Comparison of ENCODE assay signal across 18 mouse cellular contexts in genomic region chr8:108220511-108220910, GRCm38 (mm10).
"Had no signal": no experiment of that assay in that cellular context is flagged by ENCODE, and none has a peak within 500 bp of the region (broad histone marks: within the 10 kb centered on the region; RNA-seq: fewer than 3 reads in every experiment).

No protein-coding gene starts in this region.

- H3K4me3 ChIP-seq: layer of hippocampus, adult 2 months; left cerebral cortex, adult 2 months; liver, embryonic 13.5 days had no signal

- DNase-seq: kidney, postnatal 25 days; layer of hippocampus, adult 9-11 months; liver, embryonic 13.5 days; lung, adult 2 months; lung, postnatal 14 days; lung, postnatal 4 days; midbrain, embryonic 14.5 days; right cerebral cortex, adult 18-20 months; right cerebral cortex, postnatal 14 days; right cerebral cortex, postnatal 4 days; thymus, adult 2 months; thymus, postnatal 14 days; thymus, postnatal 4 days had no signal

- H3K4me2 ChIP-seq: liver, embryonic 13.5 days; midbrain, embryonic 11.5 days had no signal

- H3K27ac ChIP-seq: kidney, postnatal 0 days; layer of hippocampus, adult 2 months; left cerebral cortex, adult 2 months; liver, embryonic 13.5 days; stomach, postnatal 0 days had no signal

- H3K9ac ChIP-seq: liver, embryonic 13.5 days had no signal

- H3K27me3 ChIP-seq: liver, embryonic 13.5 days had no signal

- H3K9me3 ChIP-seq: liver, embryonic 13.5 days had no signal

- H3K4me1 ChIP-seq: liver, embryonic 13.5 days had no signal

- H3K36me3 ChIP-seq: liver, embryonic 13.5 days had no signal
